Mouse (Mus musculus) kidney, adult 2 months (tissue): ENCODE results near the gene Nodal. TPM values are rescaled to one million over a fixed set of nuclear protein-coding genes. Genes with fewer than 3 reads are reported as not detected.
A peak's percentile ranks its signal among the peaks of the same experiment; 100 is the strongest.
"Not testable (repeated sequence)": the region's sequence is repeated elsewhere in the genome, so short reads cannot be mapped to it uniquely, and the experiment has no call there.

ENCODE experiments used
- DNase-seq: peaks from one replicate; pipeline ENCODE4 v3.0.0; 2021
- H3K27ac ChIP-seq: fragments of 200-500 bp; 2 replicates; pipeline ENCODE4 v1.5.1; 2012; ENCODE audit warnings: low read depth, low read length, control low read depth, inconsistent platforms; ENCODE audit not compliant: insufficient read depth
- H3K27me3 ChIP-seq: fragments of 200-500 bp; replicated peaks from 2 replicates; pipeline ENCODE4 v1.6.1; 2012; ENCODE audit warnings: mild to moderate bottlenecking, moderate library complexity, low read length, inconsistent platforms; ENCODE audit not compliant: control insufficient read depth, insufficient read depth
- H3K36me3 ChIP-seq: fragments of 200-500 bp; 2 replicates; pipeline ENCODE4 v1.6.1; 2012; ENCODE audit warnings: mild to moderate bottlenecking, moderate library complexity, low read length, inconsistent platforms; ENCODE audit not compliant: control insufficient read depth, insufficient read depth
- H3K4me1 ChIP-seq: fragments of 200-500 bp; 2 replicates; pipeline ENCODE4 v1.6.1; 2011; ENCODE audit warnings: low read length; ENCODE audit not compliant: control insufficient read depth, insufficient read depth
- H3K4me3 ChIP-seq: fragments of 200-500 bp; 2 replicates; pipeline ENCODE4 v1.5.1; 2011; ENCODE audit warnings: mild to moderate bottlenecking, low read depth, low read length, control low read depth; ENCODE audit not compliant: insufficient read depth
- CTCF ChIP-seq: fragments of 200-500 bp; conservative IDR thresholded peaks from 2 replicates; pipeline ENCODE4 v1.5.1; 2011; ENCODE audit warnings: low read depth, mild to moderate bottlenecking, control low read depth, low read length, moderate library complexity, mixed read lengths; ENCODE audit not compliant: insufficient read depth, insufficient read length
- POLR2A ChIP-seq: fragments of 200-500 bp; IDR thresholded peaks from one replicate; pipeline ENCODE4 v1.6.1; 2011; ENCODE audit warnings: low read depth, low read length, control low read depth
- WGBS: fragments of 180-500 bp; shearing (Covaris S2); methylation state at CpG from one replicate; pipeline ENCODE4 v1.1.7; 2018; 5-methylcytosine and 5-hydroxymethylcytosine counted together
- polyA plus RNA-seq: library from polyadenylated mRNA; depleted of rRNA; stranded (reverse); fragments of >200 nt; gene quantifications from 2 replicates; pipeline ENCODE4 v1.2.3, GENCODE M21; 2012

The Nodal gene
- polyA plus RNA-seq, 1 experiment: 0.06 TPM

- H3K27me3 ChIP-seq: no peaks in the 10 kb centered on the region
- H3K36me3 ChIP-seq: no peaks in the 10 kb centered on the region
- WGBS: 45% methylated on average over 10 of the region's 10 CpGs
- H3K4me3 ChIP-seq: no peak overlapping the region
- peaks cover 65% of the 10 kb centered on the region for H3K4me1 ChIP-seq
- no peak for DNase-seq
- H3K27ac ChIP-seq: no peak overlapping the region
- TF ChIP-seq POLR2A (no peak), CTCF (no peak)
Measured at GRCm38 (mm10) chr10:61447581-61448353, 30.0 kb downstream of the Nodal start.

- Histone ChIP-seq H3K36me3 (no peaks in the 10 kb centered on the region), H3K4me1 (peaks cover 55% of the 10 kb centered on the region), H3K27ac (peak overlapping the region; percentile 44), H3K27me3 (no peaks in the 10 kb centered on the region), H3K4me3 (no peak overlapping the region)
- 62% methylated on average over 3 of the region's 3 CpGs for WGBS
- no peak for DNase-seq
- TF ChIP-seq POLR2A: no peak
- no peak for TF ChIP-seq CTCF
Measured at GRCm38 (mm10) chr10:61448834-61449233, 31.1 kb downstream of the Nodal start.

GRCm38 (mm10) chr10:61451463-61451930 is 33.7 kb downstream of the Nodal start:
- H3K4me3 ChIP-seq: peak overlapping the region; percentile 97
- WGBS: under 1% methylated on average over 8 of the region's 8 CpGs
- no peaks in the 10 kb centered on the region for H3K27me3 ChIP-seq
- H3K4me1 ChIP-seq: peaks cover 36% of the 10 kb centered on the region
- TF ChIP-seq POLR2A (no peak), CTCF (no peak)
- peak; percentile 79 for DNase-seq
- no peaks in the 10 kb centered on the region for H3K36me3 ChIP-seq
- H3K27ac ChIP-seq: peak overlapping the region; percentile 75

GRCm38 (mm10) chr10:61451931-61452617 is 34.3 kb downstream of the Nodal start:
- H3K27me3 ChIP-seq: no peaks in the 10 kb centered on the region
- TF ChIP-seq POLR2A: no peak
- TF ChIP-seq CTCF: no peak
- peak overlapping the region; percentile 75 for H3K27ac ChIP-seq
- under 1% methylated on average over 43 of the region's 62 CpGs for WGBS
- DNase-seq: peak; percentile 49
- peak overlapping the region; percentile 97 for H3K4me3 ChIP-seq
- peaks cover 34% of the 10 kb centered on the region for H3K4me1 ChIP-seq
- H3K36me3 ChIP-seq: no peaks in the 10 kb centered on the region

GRCm38 (mm10) chr10:61452645-61453044 is 34.9 kb downstream of the Nodal start, which contains the start of gene Eif4ebp2:
TSS of gene Eif4ebp2 (minus strand) at chr10:61452661.
- no peaks in the 10 kb centered on the region for H3K27me3 ChIP-seq
- TF ChIP-seq CTCF (no peak), POLR2A (peak; percentile 94)
- under 1% methylated on average over 35 of the region's 36 CpGs for WGBS
- peak; percentile 99 for DNase-seq
- peak within 1 kb of the TSS; percentile 97 for H3K4me3 ChIP-seq
- peaks cover 28% of the 10 kb centered on the region for H3K4me1 ChIP-seq
- H3K27ac ChIP-seq: peak within 1 kb of the TSS; percentile 75
- no peaks in the 10 kb centered on the region for H3K36me3 ChIP-seq

GRCm38 (mm10) chr10:61453171-61453570 is 35.4 kb downstream of the Nodal start:
- not testable (repeated sequence) for H3K27ac ChIP-seq, H3K36me3 ChIP-seq, H3K27me3 ChIP-seq, DNase-seq, H3K4me3 ChIP-seq
- peaks cover 24% of the 10 kb centered on the region for H3K4me1 ChIP-seq
- WGBS: 72% methylated on average over 3 of the region's 3 CpGs

- no peak for TF ChIP-seq CTCF
- no peak for TF ChIP-seq POLR2A
- no peak overlapping the region for H3K27ac ChIP-seq
- no peak for DNase-seq
- no peak overlapping the region for H3K4me3 ChIP-seq
- no peaks in the 10 kb centered on the region for H3K36me3 ChIP-seq
- H3K4me1 ChIP-seq: no peaks in the 10 kb centered on the region
- 74% methylated on average over 3 of the region's 3 CpGs for WGBS
- no peaks in the 10 kb centered on the region for H3K27me3 ChIP-seq
Measured at GRCm38 (mm10) chr10:61457182-61457581, 39.4 kb downstream of the Nodal start.
